In the genomic region with DNA sequence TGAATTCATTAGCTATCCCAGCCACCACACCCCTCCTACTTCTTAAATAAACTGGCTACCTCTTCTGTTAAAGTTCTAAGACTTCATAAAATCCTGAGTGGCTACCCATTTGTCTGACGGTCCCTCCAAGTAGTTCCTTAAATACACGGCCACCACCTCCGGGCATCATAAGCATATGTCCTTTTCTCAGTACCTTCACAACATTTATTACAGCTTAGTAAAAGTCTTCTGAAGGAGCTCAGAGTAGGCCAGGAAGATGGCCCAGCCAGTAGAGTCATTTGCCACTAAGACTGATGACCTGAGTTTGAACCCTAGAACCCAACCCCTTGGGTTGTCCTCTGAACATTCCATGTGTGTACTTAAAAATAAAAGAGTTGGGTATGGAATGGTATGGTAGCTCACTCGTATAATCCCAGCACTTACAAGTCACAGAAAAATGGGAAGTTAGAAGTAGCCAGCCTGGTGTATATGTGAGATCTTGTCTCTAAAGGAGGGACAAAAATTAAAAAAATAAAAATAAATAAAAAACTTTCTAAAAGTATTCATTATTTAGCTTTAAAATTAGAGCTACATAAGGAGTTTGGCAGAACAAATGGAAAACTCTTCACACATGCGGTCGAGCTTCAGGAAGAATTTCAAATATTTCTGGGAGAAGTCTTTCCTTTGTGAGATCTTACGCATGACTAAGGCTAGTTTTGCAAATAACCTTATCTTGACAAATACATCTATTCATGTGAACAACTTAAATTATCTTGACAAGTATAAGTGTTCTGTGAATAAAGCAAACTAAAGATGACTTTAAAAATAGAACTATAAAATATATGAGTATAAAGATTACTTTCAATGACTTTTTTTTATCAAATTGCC, we compare ENCODE assay signal across 25 mouse cellular contexts. TPM values are rescaled to one million over a fixed set of nuclear protein-coding genes. Genes with fewer than 3 reads are reported as not detected.
DNase-seq lines count a peak whose midpoint lies in the region; ATAC-seq and TF ChIP-seq lines count a peak whose summit lies in the region.
"Had no signal": no experiment of that assay in that cellular context is flagged by ENCODE, and none has a peak within 500 bp of the region (broad histone marks: within the 10 kb centered on the region; RNA-seq: fewer than 3 reads in every experiment).

No protein-coding gene starts in this region.

- no peak overlapping the region for H3K27ac ChIP-seq in kidney, postnatal 0 days
- no peak overlapping the region for H3K27ac ChIP-seq in kidney, embryonic 14.5 days (ENCODE audit: low read depth, low read length)
- no peak overlapping the region for H3K27ac ChIP-seq in stomach, embryonic 16.5 days (ENCODE audit: low read length)
- H3K27ac ChIP-seq: embryonic facial prominence, embryonic 15.5 days; hindbrain, embryonic 15.5 days; liver, embryonic 15.5 days; midbrain, embryonic 12.5 days had no signal

- intact Hi-C loops in heart, postnatal 10 days (cut with DNase I): no loop called here

- H3K9ac ChIP-seq in kidney, postnatal 0 days (ENCODE audit: low read depth, low read length): no peak overlapping the region
- H3K9ac ChIP-seq in kidney, embryonic 14.5 days (ENCODE audit: low read depth, low read length): no peak overlapping the region
- H3K9ac ChIP-seq in stomach, embryonic 16.5 days (ENCODE audit: low read length): no peak overlapping the region
- H3K9ac ChIP-seq: embryonic facial prominence, embryonic 15.5 days; hindbrain, embryonic 15.5 days; liver, embryonic 15.5 days; midbrain, embryonic 12.5 days had no signal

- H3K9me3 ChIP-seq in kidney, postnatal 0 days (replicated peaks; ENCODE audit: low read length): no peaks in the 10 kb centered on the region
- H3K9me3 ChIP-seq in kidney, embryonic 14.5 days (ENCODE audit: control insufficient read depth, low read length): no peaks in the 10 kb centered on the region
- H3K9me3 ChIP-seq in stomach, embryonic 16.5 days (replicated peaks; ENCODE audit: control insufficient read depth, low read length): no peaks in the 10 kb centered on the region
- H3K9me3 ChIP-seq: embryonic facial prominence, embryonic 15.5 days; heart, embryonic 10.5 days; hindbrain, embryonic 15.5 days; liver, embryonic 15.5 days; midbrain, embryonic 12.5 days had no signal

- H3K4me2 ChIP-seq in kidney, postnatal 0 days (ENCODE audit: low read length): no peak overlapping the region
- H3K4me2 ChIP-seq in kidney, embryonic 14.5 days (replicated peaks; ENCODE audit: low read depth, low read length): no peak overlapping the region
- no peak overlapping the region for H3K4me2 ChIP-seq in stomach, embryonic 16.5 days (ENCODE audit: low read depth, low read length)
- H3K4me2 ChIP-seq: embryonic facial prominence, embryonic 15.5 days; hindbrain, embryonic 15.5 days; liver, embryonic 15.5 days; midbrain, embryonic 12.5 days had no signal

- DNase-seq in heart, adult 11 months: peak; percentile 62
- no peak for DNase-seq in heart, postnatal 10 days
- DNase-seq in kidney, postnatal 0 days (ENCODE audit: low spot score): peak; percentile 77
- DNase-seq in lung, postnatal 25 days (ENCODE audit: low spot score): peak; percentile 28
- DNase-seq in lung, postnatal 10 days: no peak
- DNase-seq in c-Kit-positive CD71-positive TER-119-positive erythroid progenitor cells, embryonic 14.5 days (ENCODE audit: low spot score): no peak
- DNase-seq: adrenal gland, postnatal 14 days; cerebellum, adult 8-10 months; cerebellum, postnatal 36 days; embryo, embryonic 11 days; gastrocnemius, postnatal 36 days; kidney, adult 2 months; kidney, postnatal 25 days; liver had no signal

- ATAC-seq in kidney, postnatal 0 days (replicated peaks; ENCODE audit: low FRiP score, low read depth): no peak
- ATAC-seq in kidney, embryonic 14.5 days (ENCODE audit: low FRiP score, low TSS enrichment): no peak
- ATAC-seq in stomach, embryonic 16.5 days (ENCODE audit: insufficient read depth, low FRiP score): peak; percentile 58; the same call in 1 of the 2 replicates
- ATAC-seq: forebrain, embryonic 16.5 days had no signal

- no peak for TF ChIP-seq CTCF in kidney, postnatal 0 days (IDR thresholded peaks at IDR 0.05; ENCODE audit: low read depth)

- H3K4me3 ChIP-seq in kidney, postnatal 0 days (replicated peaks; ENCODE audit: low read depth, low read length): no peak overlapping the region
- H3K4me3 ChIP-seq in kidney, embryonic 14.5 days (ENCODE audit: low read length): no peak overlapping the region
- no peak overlapping the region for H3K4me3 ChIP-seq in stomach, embryonic 16.5 days (replicated peaks; ENCODE audit: low read length)
- H3K4me3 ChIP-seq: embryonic facial prominence, embryonic 15.5 days; heart, embryonic 10.5 days; hindbrain, embryonic 15.5 days; liver, embryonic 15.5 days; midbrain, embryonic 12.5 days had no signal

- H3K4me1 ChIP-seq in kidney, postnatal 0 days (replicated peaks; ENCODE audit: insufficient read depth, low read length): peaks cover 19% of the 10 kb centered on the region
- H3K4me1 ChIP-seq in kidney, embryonic 14.5 days (ENCODE audit: control insufficient read depth, insufficient read depth, low read length): peaks cover 19% of the 10 kb centered on the region; the same call in 1 of the 2 replicates
- peaks cover 13% of the 10 kb centered on the region; the same call in 1 of the 2 replicates for H3K4me1 ChIP-seq in stomach, embryonic 16.5 days (ENCODE audit: control insufficient read depth, insufficient read depth, low read length)
- H3K4me1 ChIP-seq: hindbrain, embryonic 15.5 days had no signal

- H3K27me3 ChIP-seq in kidney, postnatal 0 days (ENCODE audit: insufficient read depth, low read length): no peaks in the 10 kb centered on the region
- no peaks in the 10 kb centered on the region for H3K27me3 ChIP-seq in kidney, embryonic 14.5 days (ENCODE audit: control insufficient read depth, insufficient read depth, low read length)
- no peaks in the 10 kb centered on the region for H3K27me3 ChIP-seq in stomach, embryonic 16.5 days (ENCODE audit: control insufficient read depth, insufficient read depth, low read length)
- H3K27me3 ChIP-seq: embryonic facial prominence, embryonic 15.5 days; hindbrain, embryonic 15.5 days; midbrain, embryonic 12.5 days had no signal

- 63% methylated on average over 7 of the region's 7 CpGs for WGBS in kidney, postnatal 0 days
- WGBS in kidney, embryonic 14.5 days: 73% methylated on average over 7 of the region's 7 CpGs
- 57% methylated on average over 7 of the region's 7 CpGs for WGBS in stomach, embryonic 16.5 days

- H3K36me3 ChIP-seq in kidney, postnatal 0 days (ENCODE audit: insufficient read depth, low read length): no peaks in the 10 kb centered on the region
- no peaks in the 10 kb centered on the region for H3K36me3 ChIP-seq in kidney, embryonic 14.5 days (ENCODE audit: control insufficient read depth, insufficient read depth, low read length)
- no peaks in the 10 kb centered on the region for H3K36me3 ChIP-seq in stomach, embryonic 16.5 days (ENCODE audit: control insufficient read depth, insufficient read depth, low read length)
- H3K36me3 ChIP-seq: embryonic facial prominence, embryonic 15.5 days; heart, embryonic 10.5 days; hindbrain, embryonic 15.5 days; liver, embryonic 15.5 days; midbrain, embryonic 12.5 days had no signal

RNA-seq across cellular contexts. Expression of a gene that starts 22.3 kb away (rescaled TPM):
- 100 to 1,000 TPM; 167 to 181 TPM for total RNA-seq in heart, postnatal 10 days (2021)
- 11.2 and 11.4 TPM in 2 replicates for polyA plus RNA-seq in kidney, postnatal 0 days (2015; fragmentation: Nextera tagmentation; extraction: Ambion mirVana)
- 17.1 and 29.1 TPM in 2 replicates for polyA plus RNA-seq in kidney, embryonic 14.5 days (2014; fragmentation: Nextera tagmentation; extraction: Ambion mirVana)
- 10.6 and 11.2 TPM in 2 replicates for polyA plus RNA-seq in stomach, embryonic 16.5 days (2015; fragmentation: Nextera tagmentation; extraction: Ambion mirVana)

RNA-seq across cellular contexts. Expression of a gene that starts 31.6 kb away (rescaled TPM):
- total RNA-seq in heart, postnatal 10 days (2021): 1 to 10 TPM; 7.4 to 9.1 TPM
- 9.3 and 10.6 TPM in 2 replicates for polyA plus RNA-seq in kidney, postnatal 0 days (2015; fragmentation: Nextera tagmentation; extraction: Ambion mirVana)
- 6.1 and 9.7 TPM in 2 replicates for polyA plus RNA-seq in kidney, embryonic 14.5 days (2014; fragmentation: Nextera tagmentation; extraction: Ambion mirVana)
- polyA plus RNA-seq in stomach, embryonic 16.5 days (2015; fragmentation: Nextera tagmentation; extraction: Ambion mirVana): 4.0 and 4.5 TPM in 2 replicates
- total RNA-seq: megakaryocyte progenitor cell, adult 5-6 weeks; monocyte, adult 5-6 weeks; neutrophil, adult 5-6 weeks had no signal

Comparison
In these comparisons a context has a peak if more than half of its experiments do, and no peak if none do; other contexts are left out.
1. DNase-seq: peak in heart, adult 11 months (single experiment), kidney, postnatal 0 days (single experiment) and lung, postnatal 25 days (single experiment); none in heart, postnatal 10 days (0 of 2), lung, postnatal 10 days (single experiment) and c-Kit-positive CD71-positive TER-119-positive erythroid progenitor cells, embryonic 14.5 days (single experiment).